Mouse (Mus musculus) T-helper 17 cell (primary cell): ENCODE data around the gene Abhd4.

Experiments used
- in situ Hi-C, 2 experiments: fragments of 300-600 bp; cut with MboI, MseI; formaldehyde crosslinking; loops; 1 replicate in 1 of 2; 2 replicates in 1 of 2; pipeline ENCODE4 v1.15.1; 2025; ENCODE audit warnings: high pct_unique_total_duplicates in 2 of 2

Gene Abhd4

DNA sequence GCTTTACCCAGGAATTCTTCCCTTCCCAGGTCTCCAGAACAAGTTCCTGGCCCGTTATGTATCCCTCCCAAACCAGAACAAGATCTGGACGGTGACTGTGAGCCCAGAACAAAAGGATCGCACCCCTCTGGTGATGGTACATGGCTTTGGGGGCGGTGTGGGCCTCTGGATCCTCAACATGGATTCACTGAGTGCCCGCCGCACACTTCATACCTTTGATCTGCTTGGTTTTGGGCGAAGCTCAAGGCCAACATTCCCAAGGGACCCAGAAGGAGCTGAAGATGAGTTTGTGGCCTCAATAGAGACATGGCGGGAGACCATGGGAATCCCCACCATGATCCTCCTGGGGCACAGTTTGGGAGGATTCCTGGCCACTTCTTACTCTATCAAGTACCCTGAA is 8.6 kb downstream of the Abhd4 start:
- in situ Hi-C loops = loop anchor here in 1 of 2 experiments (25.0 kb wide), 1 partner anchor 1250 kb away; the partner anchor contains the start of genes Cpne6 and Nrl

- in situ Hi-C loops = loop anchor here in 1 of 2 experiments (25.0 kb wide), 1 partner anchor 1249 kb away; the partner anchor contains the start of genes Cpne6 and Nrl
These were observed 9.1 kb downstream of the Abhd4 start for GRCm38 (mm10) chr14:54263099-54263498.

DNA sequence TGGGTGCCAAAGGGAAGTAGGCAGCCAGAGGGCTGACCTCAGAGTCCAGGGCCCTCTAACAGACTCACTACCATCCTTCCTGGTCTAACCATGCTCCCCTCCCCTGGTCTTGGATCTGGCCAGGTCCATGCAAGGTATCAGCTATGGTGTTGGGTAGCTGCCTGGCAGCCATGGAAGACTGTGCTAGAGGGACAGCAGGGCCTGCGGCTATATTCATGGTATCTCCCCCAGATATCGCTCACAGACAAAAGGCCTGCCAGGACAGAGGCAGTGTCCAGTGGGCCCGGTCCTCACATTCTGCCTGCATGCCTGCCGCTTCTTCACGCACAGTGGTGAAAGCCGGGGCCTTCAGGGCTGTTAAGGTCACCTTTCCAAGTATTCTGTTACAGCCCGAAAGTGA is 10.2 kb downstream of the Abhd4 start:
- in situ Hi-C loops = loop anchor here in 1 of 2 experiments (25.0 kb wide), 1 partner anchor 1248 kb away; the partner anchor contains the start of genes Cpne6 and Nrl

DNA sequence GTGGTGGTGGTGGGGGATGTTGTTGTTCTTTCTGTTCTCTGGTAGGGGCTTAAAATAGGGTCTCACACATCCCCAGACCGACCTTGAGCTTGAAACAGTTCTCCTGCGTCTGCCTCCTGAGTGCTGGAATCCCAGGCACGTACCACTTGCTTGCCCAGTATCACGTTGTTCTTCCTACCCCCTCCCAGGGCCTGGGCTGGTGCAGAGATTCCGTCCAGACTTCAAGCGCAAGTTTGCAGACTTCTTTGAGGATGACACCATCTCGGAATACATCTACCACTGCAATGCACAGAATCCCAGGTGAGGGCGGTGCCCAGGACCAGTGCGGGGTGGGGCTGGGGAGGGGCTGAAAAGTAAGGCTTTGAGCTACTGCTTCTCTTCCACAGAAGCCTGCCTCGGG is 11.1 kb downstream of the Abhd4 start:
- in situ Hi-C loops = loop anchor here in 1 of 2 experiments (25.0 kb wide), 1 partner anchor 1247 kb away; the partner anchor contains the start of genes Cpne6 and Nrl

DNA sequence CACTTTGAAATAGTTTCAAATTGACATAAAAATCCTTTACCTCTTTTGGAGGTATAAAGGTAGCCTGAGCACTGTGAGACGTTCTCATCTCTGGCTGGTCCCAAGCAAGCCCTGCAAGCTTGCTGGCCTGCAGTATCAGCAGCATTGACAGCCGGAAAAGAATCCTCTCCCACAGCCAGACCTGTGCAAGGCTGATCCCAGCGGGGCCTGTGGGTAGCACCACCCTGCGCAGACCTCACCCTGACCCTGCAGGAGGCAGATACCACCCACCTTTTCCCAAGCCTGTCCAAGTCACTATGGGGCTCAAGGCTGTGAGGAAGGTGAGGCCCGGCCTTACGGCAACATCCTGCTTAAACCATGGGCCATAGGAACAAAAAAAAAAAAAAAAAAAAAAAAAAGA is 12.0 kb downstream of the Abhd4 start:
- in situ Hi-C loops = loop anchor here in 1 of 2 experiments (25.0 kb wide), 1 partner anchor 1246 kb away; the partner anchor contains the start of genes Cpne6 and Nrl

DNA sequence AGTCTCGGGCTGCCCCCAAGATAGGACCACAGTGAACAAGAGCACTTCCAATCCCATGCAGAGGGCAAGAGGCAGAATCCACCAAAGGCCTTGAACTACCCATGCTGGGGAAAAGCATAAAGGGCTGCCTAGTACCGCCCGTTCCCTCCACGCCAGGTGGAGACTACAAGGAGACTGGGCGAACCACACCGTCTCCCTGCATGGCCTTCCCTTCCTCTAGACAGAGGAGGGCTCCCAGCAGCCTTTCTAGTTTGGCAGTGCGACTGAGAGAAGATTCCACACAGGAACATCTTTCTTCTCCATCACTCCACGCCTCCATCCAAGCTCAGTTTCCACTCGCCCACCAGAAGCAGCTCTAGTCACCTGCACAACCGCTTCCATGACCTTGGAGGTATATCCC is 14.0 kb downstream of the Abhd4 start:
- in situ Hi-C loops = loop anchor here in 1 of 2 experiments (25.0 kb wide), 1 partner anchor 1244 kb away; the partner anchor contains the start of genes Cpne6 and Nrl

DNA sequence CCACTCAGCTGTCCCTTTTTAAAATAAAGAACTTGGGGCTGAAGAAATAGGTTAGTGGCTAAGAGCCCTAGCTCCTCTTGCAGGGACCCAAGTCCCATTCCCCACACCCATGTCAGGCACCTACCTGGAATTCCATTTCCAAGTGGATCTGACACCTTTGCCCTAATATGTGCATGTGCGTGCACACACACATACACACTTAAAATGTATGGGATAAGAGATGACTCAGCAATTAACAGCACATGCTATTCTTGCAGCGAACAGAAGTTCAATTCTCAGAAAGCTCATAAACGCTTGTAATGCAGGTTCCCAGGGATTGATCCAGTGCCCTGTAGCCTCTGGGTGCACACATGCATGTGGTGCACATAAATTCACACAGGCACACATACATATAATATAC is 15.6 kb downstream of the Abhd4 start:
- in situ Hi-C loops = loop anchor here in 1 of 2 experiments (25.0 kb wide), 1 partner anchor 1243 kb away; the partner anchor contains the start of genes Cpne6 and Nrl

DNA sequence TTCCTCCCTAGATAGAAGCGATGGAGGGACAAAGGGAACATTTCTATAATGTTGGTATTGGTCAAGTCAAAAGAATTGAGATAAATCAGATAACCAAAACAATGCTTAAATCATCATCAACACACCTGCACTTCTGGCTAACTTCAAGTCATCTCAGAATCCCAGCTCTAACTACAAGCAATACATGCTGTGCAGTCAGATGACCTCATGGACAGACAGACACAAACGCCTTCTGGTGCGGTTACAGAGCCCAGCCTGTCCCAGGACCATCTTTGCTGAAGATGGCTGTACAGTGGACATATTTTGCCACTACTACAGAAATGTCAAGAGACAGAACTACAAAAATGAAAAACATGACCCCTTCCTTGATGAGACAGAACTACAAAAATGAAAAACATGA is 16.4 kb downstream of the Abhd4 start:
- in situ Hi-C loops = loop anchor here in 1 of 2 experiments (25.0 kb wide), 1 partner anchor 1242 kb away; the partner anchor contains the start of genes Cpne6 and Nrl

DNA sequence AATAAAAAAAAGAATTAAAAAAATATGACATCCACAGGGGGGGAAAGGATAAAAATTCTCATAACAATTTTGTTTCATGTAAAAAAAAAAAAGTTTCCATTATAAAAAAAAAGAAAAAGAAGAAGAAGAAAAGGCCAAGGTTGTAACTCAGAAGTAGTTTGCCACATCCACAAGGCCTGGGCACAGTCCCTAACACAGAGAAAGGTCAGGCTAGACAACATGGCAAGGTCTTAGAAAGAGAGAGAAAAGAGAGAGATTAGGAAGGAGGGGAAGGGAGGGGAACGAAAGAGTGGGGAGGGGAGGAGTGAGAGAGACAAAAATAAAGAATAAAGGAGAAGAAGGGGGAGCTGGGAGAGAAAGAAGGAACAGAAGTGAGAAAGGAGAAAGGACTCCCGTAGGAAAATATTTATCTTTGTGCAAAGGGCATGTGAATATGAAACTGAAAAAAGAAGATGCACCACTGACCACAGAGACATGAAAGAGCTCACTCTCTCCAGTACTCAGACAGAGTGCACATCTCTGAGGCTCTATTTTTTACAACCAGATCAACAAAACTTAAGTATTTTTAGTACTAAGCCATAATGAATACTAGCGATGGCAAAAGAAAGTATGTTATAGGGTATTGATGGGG is 18.1 kb downstream of the Abhd4 start:
- in situ Hi-C loops = loop anchor here in 1 of 2 experiments (25.0 kb wide), 1 partner anchor 1240 kb away; the partner anchor contains the start of genes Cpne6 and Nrl

GRCm38 (mm10) chr14:54272696-54273095 is 18.7 kb downstream of the Abhd4 start:
- in situ Hi-C loops = loop anchor here in 1 of 2 experiments (25.0 kb wide), 1 partner anchor 1240 kb away; the partner anchor contains the start of genes Cpne6 and Nrl

- in situ Hi-C loops = no loop called here
These were observed 22.5 kb downstream of the Abhd4 start for GRCm38 (mm10) chr14:54276446-54276845.

DNA sequence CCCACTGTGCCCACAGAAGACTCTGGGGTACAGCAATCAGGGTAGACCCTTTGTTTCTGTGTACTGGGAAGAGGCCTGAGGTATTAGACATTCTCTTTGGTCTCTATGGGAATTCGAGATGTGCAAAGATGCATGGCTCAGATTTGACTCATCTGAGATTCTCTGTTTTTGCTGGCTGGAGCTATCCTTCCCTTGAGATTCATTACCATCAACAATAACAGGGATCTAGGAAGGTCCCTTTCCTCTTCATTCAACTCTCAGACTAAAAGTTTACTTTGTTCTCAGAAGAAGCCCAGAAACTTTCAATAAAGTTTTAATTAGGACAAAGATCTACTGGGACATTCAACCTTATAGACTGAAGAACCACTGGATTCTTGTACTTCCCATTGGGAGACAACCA is 30.9 kb downstream of the Abhd4 start, which contains the start of gene Olfr49:
Olfr49 (minus strand) TSS at position 101 of the 400 bp plus-strand sequence.
- in situ Hi-C loops = no loop called here

GRCm38 (mm10) chr14:54300136-54300535 is 46.1 kb downstream of the Abhd4 start:
- in situ Hi-C loops = no loop called here

DNA sequence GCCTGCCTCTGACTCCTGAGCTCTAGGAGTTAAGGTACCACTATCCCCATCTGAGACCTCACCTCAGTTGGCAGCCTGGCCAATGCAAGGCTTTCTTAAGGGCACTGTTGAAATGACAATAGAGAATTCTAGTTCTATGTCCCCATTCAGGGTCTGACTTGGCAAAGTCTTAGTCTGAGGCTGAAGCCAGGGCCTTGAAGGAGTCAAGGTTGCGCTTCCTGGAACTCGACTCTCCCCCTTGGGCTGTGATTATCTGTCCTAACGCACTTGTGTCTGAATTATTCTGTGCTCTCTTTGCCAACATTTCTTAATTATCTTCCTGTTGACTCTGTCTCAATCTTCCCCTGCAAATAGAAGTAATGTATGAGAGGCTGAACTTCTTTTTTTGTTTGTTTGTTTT is 46.7 kb downstream of the Abhd4 start:
- in situ Hi-C loops = no loop called here

DNA sequence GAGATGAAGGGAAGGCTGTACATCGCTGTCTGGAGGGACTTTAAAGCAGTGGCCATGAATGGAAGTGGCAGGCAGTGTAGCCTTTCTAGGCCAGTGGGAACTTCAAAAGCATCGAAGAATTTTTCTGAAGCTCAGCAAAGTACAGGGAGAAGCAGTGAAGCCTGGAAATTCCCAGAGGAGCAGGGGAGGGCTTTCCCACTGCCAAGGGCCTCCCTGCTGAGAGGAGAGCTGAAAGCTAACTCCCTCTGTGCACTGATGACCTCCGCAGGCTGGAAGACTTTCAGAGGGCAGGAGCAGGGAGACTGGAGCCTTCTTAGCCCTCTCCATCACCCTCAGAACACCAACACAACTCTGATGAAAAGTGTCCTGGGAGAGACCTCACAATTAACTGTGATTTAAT is 57.8 kb downstream of the Abhd4 start:
- in situ Hi-C loops = no loop called here
